Mouse (Mus musculus) WW6 (cell line): ENCODE measurements around the gene Plk1.

Experiments used
- DNase-seq: peaks from one replicate; pipeline ENCODE4 v3.0.0-alpha.2; 2013; ENCODE audit warnings: low read depth, low spot score

Plk1 gene

GRCm38 (mm10) chr7:122158915-122159902, at the start of gene Plk1:
Gene Plk1 (plus strand): TSS chr7:122159439.
- DNase-seq: peak; percentile 70

DNA sequence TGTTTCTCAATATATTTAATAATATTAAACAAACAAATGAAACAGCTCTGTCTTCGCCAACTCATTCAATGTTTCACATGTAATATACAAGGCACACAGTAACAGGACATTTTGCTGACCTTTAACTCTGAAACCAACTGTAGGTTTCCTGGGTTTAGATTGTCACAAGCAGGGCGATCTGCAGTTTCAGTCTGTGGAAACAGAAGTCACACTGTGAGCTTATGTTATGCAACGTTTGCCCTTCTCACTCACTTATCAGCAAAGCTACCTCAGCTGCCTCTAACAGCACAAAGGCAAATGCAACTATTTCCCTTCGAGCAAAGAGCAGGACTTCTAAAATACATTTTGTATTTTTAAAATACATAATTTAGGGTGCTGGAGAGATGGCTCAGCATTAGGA, 35.7 kb upstream of the Plk1 start:
- DNase-seq: no peak

GRCm38 (mm10) chr7:122125636-122126035, 33.6 kb upstream of the Plk1 start:
- DNase-seq: no peak

DNA sequence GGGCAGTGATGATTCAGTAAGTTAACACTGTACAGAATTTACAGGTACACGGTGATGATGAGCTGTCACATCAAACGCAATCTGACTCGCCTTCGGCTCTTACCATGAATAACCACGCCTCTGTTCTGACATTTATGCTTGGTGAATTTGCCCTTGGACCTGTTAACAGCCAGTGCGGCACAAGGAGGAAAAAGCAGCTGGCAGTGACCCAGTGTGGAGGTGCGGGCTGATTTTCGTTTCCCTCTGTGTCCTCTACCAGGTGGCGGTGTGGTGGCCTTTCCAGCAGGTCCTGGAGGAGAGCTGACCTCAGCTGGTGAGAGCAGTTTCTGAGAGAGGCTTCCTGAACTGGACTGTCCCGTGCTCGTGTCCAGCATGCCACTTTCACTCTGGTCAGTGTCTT, 32.3 kb upstream of the Plk1 start:
- no peak for DNase-seq

- DNase-seq: no peak
Measured at GRCm38 (mm10) chr7:122131834-122132233, 27.4 kb upstream of the Plk1 start.

- DNase-seq: peak; percentile 93
Measured at GRCm38 (mm10) chr7:122132497-122133337, 26.5 kb upstream of the Plk1 start, which contains the start of the genes Palb2 and Dctn5. Gene Palb2 (minus strand): TSS chr7:122132985. Gene Dctn5 (plus strand): TSS chr7:122133041.

DNA sequence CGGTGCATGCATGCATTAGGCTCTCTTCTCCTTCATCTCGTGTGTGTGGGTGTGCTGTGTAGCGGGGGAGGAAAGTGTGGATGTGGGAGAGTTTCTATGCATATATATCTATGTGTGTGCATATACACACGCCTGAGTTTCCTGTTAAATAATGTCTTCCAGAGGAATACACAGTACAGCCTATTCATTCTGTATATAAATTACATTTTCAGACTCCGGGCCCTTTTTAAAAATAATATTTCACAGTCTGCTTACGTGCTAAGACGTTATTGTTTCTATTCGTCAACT, 26.0 kb upstream of the Plk1 start:
- no peak for DNase-seq

DNA sequence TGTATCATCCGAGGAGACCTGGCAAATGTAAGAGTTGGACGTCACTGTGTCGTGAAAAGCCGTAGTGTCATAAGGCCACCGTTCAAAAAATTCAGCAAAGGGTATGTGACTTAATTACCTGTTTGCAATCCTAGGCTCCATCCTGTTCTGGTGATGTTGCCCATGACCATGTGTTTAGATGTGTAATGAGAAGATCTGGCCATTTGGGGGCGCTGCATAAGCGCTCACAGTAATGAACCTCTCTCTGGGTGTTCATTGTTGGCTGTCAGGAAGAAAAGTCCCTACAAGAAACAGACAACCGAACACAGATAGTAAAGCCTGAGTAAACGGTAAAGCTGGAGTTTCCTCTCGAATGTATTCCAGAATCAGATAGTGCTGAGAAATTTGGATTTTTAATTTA, 24.2 kb upstream of the Plk1 start:
- DNase-seq: no peak

DNA sequence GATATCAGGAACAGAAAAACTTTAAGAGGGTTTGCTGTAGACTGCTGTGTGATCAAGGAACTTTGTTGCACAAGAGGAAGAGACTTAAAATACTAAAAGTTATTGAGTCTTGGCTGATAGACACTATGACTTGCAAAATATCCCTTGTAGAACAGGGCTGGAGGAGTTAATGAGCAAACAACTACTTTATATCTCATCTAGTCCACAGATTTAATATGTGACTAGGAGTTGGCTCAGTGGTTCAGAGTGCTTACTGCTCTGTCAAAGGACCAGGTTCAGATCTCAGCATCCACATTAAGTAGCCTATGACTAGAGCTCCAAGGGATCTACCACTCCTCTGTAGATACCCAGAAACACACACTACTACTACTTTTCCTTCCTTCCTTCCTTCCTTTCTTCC, 22.2 kb upstream of the Plk1 start:
- DNase-seq: no peak

DNA sequence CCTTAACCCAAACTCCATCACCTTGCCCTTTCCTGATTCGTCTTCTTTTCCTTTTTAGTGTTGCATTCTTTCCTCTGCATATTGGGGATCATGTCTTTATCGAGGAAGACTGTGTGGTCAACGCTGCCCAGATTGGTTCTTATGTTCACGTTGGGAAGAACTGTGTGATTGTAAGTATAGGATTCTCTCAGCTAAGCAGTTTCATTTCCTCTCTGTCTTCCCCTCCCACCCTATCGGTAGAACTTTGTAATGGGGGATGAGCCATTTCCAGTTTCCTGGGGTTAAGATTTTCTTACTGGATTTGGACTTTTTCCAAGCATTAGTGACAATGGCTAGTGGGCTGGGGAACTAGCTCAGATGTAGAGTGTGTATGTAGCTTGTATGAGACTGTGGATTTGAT, 21.0 kb upstream of the Plk1 start:
- no peak for DNase-seq

DNA sequence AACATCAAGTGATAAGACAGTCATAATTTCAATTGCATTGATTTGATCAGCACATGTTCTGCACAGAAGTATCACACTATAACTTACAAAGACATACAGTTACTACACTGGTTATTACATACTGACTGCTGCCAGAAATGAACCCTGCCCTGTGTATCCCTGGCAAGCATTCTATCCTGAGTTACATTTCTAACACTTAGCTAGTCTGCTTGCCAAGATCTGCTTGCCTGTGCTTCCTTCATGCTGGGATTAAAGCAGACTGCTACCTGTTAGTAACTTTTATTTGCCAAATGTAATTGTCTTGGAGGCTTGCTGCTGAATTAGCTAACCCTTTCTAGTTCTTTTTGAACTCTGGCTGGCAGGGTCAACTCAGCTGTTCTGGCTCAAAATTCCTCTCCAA, 18.2 kb upstream of the Plk1 start:
- no peak for DNase-seq

DNA sequence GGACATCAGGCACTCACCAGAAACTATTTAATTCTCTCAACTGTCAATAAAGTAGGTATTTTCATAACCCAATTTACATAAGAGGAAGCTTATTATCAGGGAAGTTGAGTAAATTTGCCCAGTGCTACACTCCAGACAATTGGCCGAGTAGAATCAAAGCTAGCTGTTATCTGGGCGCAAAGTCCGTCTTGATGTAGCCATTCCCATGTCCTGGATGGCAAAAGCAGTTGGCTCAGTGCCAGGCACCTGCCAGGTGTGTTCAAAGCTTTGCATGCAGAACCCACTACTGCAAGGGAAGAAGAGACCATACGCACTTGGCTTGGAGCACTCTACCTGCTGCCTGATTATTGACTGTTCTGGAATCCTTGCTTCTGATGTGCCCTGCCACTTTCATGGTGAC, 6.8 kb upstream of the Plk1 start:
- DNase-seq: no peak

- DNase-seq: no peak
Measured at GRCm38 (mm10) chr7:122158488-122158887, 751 bp upstream of the Plk1 start.

DNA sequence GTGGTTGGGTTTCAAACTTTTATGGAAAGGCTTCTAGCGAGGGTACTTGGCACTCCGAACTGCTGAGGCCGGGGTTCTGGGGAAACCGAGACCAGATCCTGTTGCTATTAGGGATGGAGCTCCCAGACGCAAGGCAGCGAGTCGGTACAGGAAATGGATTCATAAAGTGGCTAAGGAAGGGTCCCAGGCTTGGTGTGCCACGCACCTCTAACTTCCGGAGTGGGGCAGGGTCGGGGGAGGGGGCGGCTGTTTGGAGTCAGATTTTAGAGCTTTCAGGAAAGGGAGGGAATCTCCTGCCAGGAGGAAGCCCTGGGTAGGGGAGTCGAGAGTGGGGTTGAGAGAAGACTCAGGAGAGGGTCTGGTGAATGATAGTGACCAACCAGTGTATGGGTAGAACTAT, 798 bp downstream of the Plk1 start:
- no peak for DNase-seq

DNA sequence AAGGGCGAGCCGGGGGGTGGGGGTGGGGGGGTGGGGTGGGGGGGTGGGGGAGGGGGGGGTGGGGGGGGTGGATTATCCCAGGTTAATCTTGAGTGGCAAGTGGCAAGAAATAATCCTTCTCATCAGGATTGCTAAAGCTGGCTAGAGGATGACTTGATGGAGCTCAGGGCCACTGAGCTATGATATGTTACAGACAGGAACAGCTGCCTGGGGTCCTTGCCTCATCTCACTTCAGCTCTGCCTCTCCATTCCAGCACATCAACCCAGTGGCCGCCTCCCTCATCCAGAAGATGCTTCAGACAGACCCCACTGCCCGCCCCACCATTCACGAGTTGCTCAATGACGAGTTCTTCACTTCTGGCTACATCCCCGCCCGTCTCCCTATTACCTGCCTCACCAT, 4.5 kb downstream of the Plk1 start:
- no peak for DNase-seq

- no peak for DNase-seq
Measured at GRCm38 (mm10) chr7:122167203-122167602, 8.0 kb downstream of the Plk1 start.

DNA sequence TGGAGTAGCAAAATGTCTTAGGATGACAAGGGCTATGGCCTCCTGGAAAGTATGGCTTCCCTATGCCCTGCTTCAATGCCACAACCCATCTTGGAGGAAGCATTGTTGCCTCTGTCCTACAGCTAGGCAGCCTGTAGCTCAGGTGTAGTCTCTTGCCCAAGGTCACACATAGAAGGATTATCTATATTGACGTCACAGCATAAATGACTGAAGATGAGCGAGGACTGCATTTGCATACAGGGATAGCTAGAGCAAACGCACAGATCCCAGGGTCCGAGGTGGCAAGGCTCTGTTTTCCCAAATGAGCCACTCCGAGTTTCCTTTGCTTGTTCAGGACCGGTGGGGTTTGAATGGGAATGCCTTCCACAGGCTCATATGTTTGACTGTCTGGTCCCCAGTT, 11.5 kb downstream of the Plk1 start:
- DNase-seq: no peak

DNA sequence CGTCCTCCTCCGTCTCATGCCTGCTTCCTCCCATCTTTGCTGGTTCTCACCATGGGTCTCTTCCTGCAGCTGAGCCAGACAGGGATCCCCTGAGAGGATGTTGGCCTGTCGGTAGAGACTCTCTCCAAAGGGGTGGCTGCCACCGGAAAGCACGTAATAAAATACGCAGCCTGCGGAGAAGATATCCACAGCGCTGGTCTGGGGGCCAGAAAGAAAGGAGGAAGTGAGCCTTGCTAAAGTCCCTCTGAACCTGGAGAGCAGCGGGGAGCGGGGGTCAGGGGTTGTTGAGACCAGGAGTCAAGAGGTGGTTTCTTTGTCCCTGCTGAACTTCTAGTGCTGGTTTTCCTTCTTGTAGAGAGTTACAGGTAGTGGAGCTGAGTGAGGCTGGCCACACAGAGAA, 12.4 kb downstream of the Plk1 start:
- no peak for DNase-seq

DNA sequence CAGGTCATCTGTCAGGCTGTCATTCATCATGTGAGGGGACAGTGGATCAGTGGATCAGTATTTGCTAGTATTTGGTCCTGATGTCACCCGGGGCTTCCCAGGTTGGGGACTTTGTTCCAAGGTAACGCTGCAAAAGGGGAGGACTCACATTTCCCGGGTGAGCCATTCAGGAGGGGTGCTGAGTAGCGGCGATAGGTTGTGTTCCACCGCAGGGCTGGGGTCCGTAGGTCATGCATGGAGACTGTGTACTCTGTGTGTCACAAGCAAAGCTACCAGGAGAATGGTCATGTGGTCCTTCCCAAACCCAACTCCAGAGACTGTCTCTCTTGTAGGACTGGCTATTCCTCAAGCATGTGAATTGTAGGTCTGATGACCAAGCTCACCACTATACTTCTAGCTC, 21.5 kb downstream of the Plk1 start:
- DNase-seq: no peak

DNA sequence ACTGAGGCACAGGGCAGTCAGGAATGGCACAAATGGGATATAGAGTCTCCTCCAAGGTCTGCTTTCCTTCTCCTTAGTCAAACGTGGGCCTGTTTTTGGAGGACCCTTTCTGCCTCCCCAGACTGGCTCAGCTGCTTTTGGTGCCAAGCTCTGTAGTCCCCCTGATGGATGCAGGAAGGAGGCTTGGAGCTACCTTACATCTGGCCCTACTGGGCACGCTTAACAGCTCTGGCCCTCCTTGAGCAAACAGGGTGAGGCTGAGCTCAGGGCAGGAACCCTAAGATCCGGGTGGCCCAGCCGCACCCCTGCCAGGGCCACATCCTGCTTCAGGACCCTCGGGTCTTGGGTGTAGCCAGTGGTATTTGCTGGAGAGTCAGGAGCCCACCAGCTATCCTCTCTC, 25.3 kb downstream of the Plk1 start:
- no peak for DNase-seq

GRCm38 (mm10) chr7:122186043-122186442, 26.8 kb downstream of the Plk1 start, which contains the start of gene Ern2:
Gene Ern2 (minus strand): TSS chr7:122186207.
- DNase-seq: no peak

DNA sequence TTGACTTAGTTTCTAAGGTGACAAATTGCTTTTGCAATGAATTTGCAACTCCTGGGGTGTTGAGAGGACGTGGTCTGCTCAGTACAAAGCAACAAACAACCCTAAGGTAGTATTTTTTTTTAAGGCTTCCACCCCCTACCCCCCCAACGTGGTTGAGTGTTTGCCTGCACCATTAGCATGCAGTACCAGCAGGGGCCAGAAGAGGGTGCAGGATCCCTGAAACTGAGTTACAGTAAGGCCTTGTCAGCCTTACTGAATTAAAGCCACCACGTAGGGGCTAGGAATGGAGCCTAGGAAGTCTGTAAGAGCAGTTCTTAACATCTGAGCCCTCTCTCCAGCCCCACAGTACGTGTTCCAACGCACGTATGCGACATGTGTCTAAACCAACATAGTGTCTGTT, 30.2 kb downstream of the Plk1 start:
- no peak for DNase-seq

DNA sequence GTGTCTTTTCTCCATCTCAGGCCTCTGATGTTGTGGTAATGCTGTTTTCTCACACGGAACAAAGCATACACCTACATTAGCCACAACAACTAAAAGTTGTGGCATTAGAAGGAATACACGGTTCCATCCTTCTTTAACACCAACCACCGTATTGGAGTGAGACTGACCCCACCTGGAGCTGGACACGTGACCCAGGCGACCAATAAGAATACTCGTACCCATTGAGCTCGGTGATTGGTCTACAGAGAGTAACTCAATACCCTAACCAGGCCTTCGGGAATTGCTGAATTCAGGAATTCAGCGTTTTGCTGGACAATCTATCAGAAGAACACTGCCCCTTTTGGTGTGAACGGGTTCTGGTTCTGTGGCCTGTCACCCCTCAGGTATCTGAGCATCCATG, 31.9 kb downstream of the Plk1 start:
- no peak for DNase-seq
